Mouse (Mus musculus) thymus, postnatal 10 days (tissue): ENCODE measurements around the gene Tlcd2.

ENCODE experiments used
- DNase-seq, 2 experiments: peaks; one replicate each; pipeline ENCODE4 v3.0.0; 2021; ENCODE audit warnings: low spot score in 2 of 2

The Tlcd2 gene

GRCm38 (mm10) chr11:75460844-75461742, at the start of gene Tlcd2:
Gene Tlcd2, plus strand, starts transcription at chr11:75461715.
- DNase-seq, result peak; percentile 99 to 100

- peak; percentile 22 to 33 for DNase-seq
Measured at GRCm38 (mm10) chr11:75415096-75415495, 46.4 kb upstream of the Tlcd2 start.

- DNase-seq, result no peak
Measured at GRCm38 (mm10) chr11:75415994-75416393, 45.5 kb upstream of the Tlcd2 start.

GRCm38 (mm10) chr11:75420037-75420436, 41.5 kb upstream of the Tlcd2 start:
- no peak for DNase-seq

- DNase-seq, result no peak
Measured at GRCm38 (mm10) chr11:75420810-75421374, 40.6 kb upstream of the Tlcd2 start.

- no peak for DNase-seq
Measured at GRCm38 (mm10) chr11:75421375-75422012, 40.0 kb upstream of the Tlcd2 start.

- no peak for DNase-seq
Measured at GRCm38 (mm10) chr11:75422013-75422792, 39.3 kb upstream of the Tlcd2 start, which contains the start of gene Serpinf1. Gene Serpinf1, minus strand, starts transcription at chr11:75422701.

GRCm38 (mm10) chr11:75423091-75423490, 38.4 kb upstream of the Tlcd2 start:
- no peak for DNase-seq

GRCm38 (mm10) chr11:75424033-75424432, 37.5 kb upstream of the Tlcd2 start:
- DNase-seq, result no peak

- no peak for DNase-seq
Measured at GRCm38 (mm10) chr11:75424459-75424858, 37.1 kb upstream of the Tlcd2 start.

- peak; percentile 55 to 59 for DNase-seq
Measured at GRCm38 (mm10) chr11:75429019-75429705, 32.4 kb upstream of the Tlcd2 start.

GRCm38 (mm10) chr11:75431307-75431706, 30.2 kb upstream of the Tlcd2 start:
- no peak for DNase-seq

- no peak for DNase-seq
Measured at GRCm38 (mm10) chr11:75434138-75434537, 27.4 kb upstream of the Tlcd2 start.

GRCm38 (mm10) chr11:75438194-75438593, 23.3 kb upstream of the Tlcd2 start:
- no peak for DNase-seq

GRCm38 (mm10) chr11:75438804-75439203, 22.7 kb upstream of the Tlcd2 start:
- DNase-seq, result no peak

GRCm38 (mm10) chr11:75439363-75439762, 22.2 kb upstream of the Tlcd2 start, which contains the start of gene Serpinf2:
Gene Serpinf2, minus strand, starts transcription at chr11:75439591.
- DNase-seq, result no peak

GRCm38 (mm10) chr11:75439951-75440350, 21.6 kb upstream of the Tlcd2 start:
- DNase-seq, result no peak

- no peak for DNase-seq
Measured at GRCm38 (mm10) chr11:75441034-75441433, 20.5 kb upstream of the Tlcd2 start.

GRCm38 (mm10) chr11:75441601-75442000, 19.9 kb upstream of the Tlcd2 start:
- no peak for DNase-seq

- no peak for DNase-seq
Measured at GRCm38 (mm10) chr11:75443711-75444110, 17.8 kb upstream of the Tlcd2 start.

- no peak for DNase-seq
Measured at GRCm38 (mm10) chr11:75448575-75448974, 12.9 kb upstream of the Tlcd2 start.
